Mouse (Mus musculus) kidney, embryonic 14.5 days (tissue): ENCODE data around the gene Gcm1. TPM values are rescaled to one million over a fixed set of nuclear protein-coding genes. Genes with fewer than 3 reads are reported as not detected.
"Not testable (repeated sequence)": the region's sequence is repeated elsewhere in the genome, so short reads cannot be mapped to it uniquely, and the experiment has no call there.

Experiments used
- ATAC-seq: fragments of 200-750 bp; cut with Nextera tagmentation; 2 replicates; pipeline ENCODE4 v1.8.0; 2017; ENCODE audit warnings: moderate number of reproducible peaks, mild to moderate bottlenecking, moderate TSS enrichment, moderate library complexity; ENCODE audit not compliant: low FRiP score, low TSS enrichment
- H3K27ac ChIP-seq: fragments of 300-500 bp; sonication (generic); 2 replicates; pipeline ENCODE4 v1.5.1; 2014; ENCODE audit warnings: low read depth, mild to moderate bottlenecking, low read length, moderate library complexity, mixed read lengths
- H3K27me3 ChIP-seq: fragments of 300-500 bp; sonication (generic); 2 replicates; pipeline ENCODE4 v1.6.1; 2014; ENCODE audit warnings: mild to moderate bottlenecking, low read length; ENCODE audit not compliant: control insufficient read depth, insufficient read depth
- H3K36me3 ChIP-seq: fragments of 300-500 bp; sonication (generic); 2 replicates; pipeline ENCODE4 v1.6.1; 2014; ENCODE audit warnings: low read length, mixed read lengths; ENCODE audit not compliant: control insufficient read depth, insufficient read depth
- H3K4me1 ChIP-seq: fragments of 300-500 bp; sonication (generic); 2 replicates; pipeline ENCODE4 v1.6.1; 2014; ENCODE audit warnings: low read length, mixed read lengths; ENCODE audit not compliant: control insufficient read depth, insufficient read depth
- H3K4me2 ChIP-seq: fragments of 300-500 bp; sonication (generic); replicated peaks from 2 replicates; pipeline ENCODE4 v1.6.1; 2014; ENCODE audit warnings: low read depth, mild to moderate bottlenecking, low read length
- H3K4me3 ChIP-seq: fragments of 300-500 bp; sonication (generic); 2 replicates; pipeline ENCODE4 v1.5.1; 2014; ENCODE audit warnings: mild to moderate bottlenecking, low read length
- H3K9ac ChIP-seq: fragments of 300-500 bp; sonication (generic); 2 replicates; pipeline ENCODE4 v1.6.1; 2014; ENCODE audit warnings: low read depth, mild to moderate bottlenecking, low read length, moderate library complexity
- H3K9me3 ChIP-seq: fragments of 300-500 bp; sonication (generic); 2 replicates; pipeline ENCODE4 v1.6.1; 2016; ENCODE audit warnings: low read length; ENCODE audit not compliant: control insufficient read depth
- WGBS: fragments of 180-500 bp; shearing (Covaris S2); extraction: QIAGEN DNeasy Blood & Tissue Kit; methylation state at CpG from one replicate; pipeline ENCODE4 v1.1.7; 2014; 5-methylcytosine and 5-hydroxymethylcytosine counted together
- polyA plus RNA-seq: library from polyadenylated mRNA; unstranded; fragments of >200 nt; fragmentation: Nextera tagmentation; extraction: Ambion mirVana; gene quantifications from 2 replicates; pipeline ENCODE4 v1.2.1, GENCODE M21; 2014

The Gcm1 gene
- polyA plus RNA-seq, 1 experiment from 2014 or later, result 0.39 TPM

DNA sequence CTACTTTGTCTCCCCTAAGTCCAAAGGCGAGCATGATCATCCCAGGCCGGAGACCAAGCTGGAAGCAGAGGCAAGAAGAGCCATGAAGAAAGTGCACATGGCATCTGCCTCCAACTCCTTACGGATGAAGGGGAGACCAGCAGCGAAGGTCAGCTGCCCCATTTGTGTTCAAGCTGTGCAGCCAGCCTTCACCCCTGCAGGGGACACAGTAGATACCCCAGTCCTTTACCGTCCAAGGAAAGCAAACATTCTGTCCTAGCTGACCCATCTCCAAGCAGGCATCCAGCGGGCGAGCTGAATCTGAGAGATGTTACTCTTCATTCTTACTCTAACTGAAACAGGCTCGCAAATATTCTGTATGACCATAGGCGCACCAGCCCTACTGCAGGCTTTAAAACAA lies 10.7 kb downstream of the Gcm1 start:
- ATAC-seq, result no peak
- no peak overlapping the region for H3K4me2 ChIP-seq
- no peaks in the 10 kb centered on the region for H3K4me1 ChIP-seq
- no peak overlapping the region for H3K4me3 ChIP-seq
- no peaks in the 10 kb centered on the region for H3K9me3 ChIP-seq
- H3K27ac ChIP-seq, result no peak overlapping the region
- H3K9ac ChIP-seq, result no peak overlapping the region
- H3K36me3 ChIP-seq, result no peaks in the 10 kb centered on the region
- WGBS, result 89% methylated on average over 9 of the region's 9 CpGs
- no peaks in the 10 kb centered on the region for H3K27me3 ChIP-seq

DNA sequence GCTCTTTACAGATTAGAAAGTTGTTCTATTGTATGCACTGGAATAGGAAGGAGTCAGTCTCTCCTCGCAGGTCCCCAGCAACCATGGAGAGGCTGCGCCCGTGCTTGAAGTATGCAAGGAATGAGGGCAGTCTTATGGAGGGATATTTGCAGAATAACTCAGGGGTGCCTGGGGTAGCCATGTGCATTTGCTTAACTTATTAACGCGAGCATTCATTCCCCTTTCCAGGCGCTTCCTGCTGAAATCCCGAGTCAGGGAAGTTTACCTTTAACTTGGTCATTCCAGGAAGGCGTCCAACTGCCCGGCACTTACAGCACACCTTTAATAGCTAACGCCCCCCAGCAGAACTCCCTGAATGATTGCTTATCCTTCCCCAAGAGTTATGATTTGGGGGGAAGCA lies 12.4 kb downstream of the Gcm1 start:
- 65% methylated on average over 10 of the region's 10 CpGs for WGBS

DNA sequence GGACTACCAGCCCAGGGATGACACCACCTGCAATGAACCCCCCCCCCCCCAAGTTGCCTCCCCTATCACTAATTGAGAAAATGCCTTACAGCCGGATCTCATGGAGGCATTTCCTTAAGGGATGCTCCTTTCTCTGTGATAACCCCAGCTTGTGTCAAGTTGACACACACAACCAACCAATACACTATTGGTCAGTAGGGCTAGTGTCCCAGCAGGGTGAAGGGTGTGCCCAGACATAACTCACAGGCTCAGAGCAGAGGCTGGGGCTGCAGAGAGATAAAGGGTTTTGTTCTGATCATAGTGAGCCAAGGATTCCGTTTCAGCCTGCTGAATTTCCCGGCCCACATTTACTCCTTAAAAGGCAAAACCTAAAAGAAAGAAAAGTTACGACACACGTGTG lies 18.8 kb downstream of the Gcm1 start:
- Histone ChIP-seq H3K36me3 (no peaks in the 10 kb centered on the region), H3K4me1 (no peaks in the 10 kb centered on the region), H3K4me2 (no peak overlapping the region), H3K9me3 (no peaks in the 10 kb centered on the region), H3K9ac (no peak overlapping the region), H3K27me3 (no peaks in the 10 kb centered on the region), H3K27ac (no peak overlapping the region), H3K4me3 (no peak overlapping the region)
- 71% methylated on average over 5 of the region's 5 CpGs for WGBS
- ATAC-seq, result no peak

More for the DNA sequence above, 12.4 kb downstream of the Gcm1 start:
- Histone ChIP-seq H3K4me1 (no peaks in the 10 kb centered on the region), H3K9me3 (no peaks in the 10 kb centered on the region), H3K27me3 (no peaks in the 10 kb centered on the region), H3K4me2 (no peak overlapping the region), H3K36me3 (no peaks in the 10 kb centered on the region), H3K9ac (no peak overlapping the region), H3K4me3 (no peak overlapping the region), H3K27ac (no peak overlapping the region)
- no peak; the same call in 1 of the 2 replicates for ATAC-seq

DNA sequence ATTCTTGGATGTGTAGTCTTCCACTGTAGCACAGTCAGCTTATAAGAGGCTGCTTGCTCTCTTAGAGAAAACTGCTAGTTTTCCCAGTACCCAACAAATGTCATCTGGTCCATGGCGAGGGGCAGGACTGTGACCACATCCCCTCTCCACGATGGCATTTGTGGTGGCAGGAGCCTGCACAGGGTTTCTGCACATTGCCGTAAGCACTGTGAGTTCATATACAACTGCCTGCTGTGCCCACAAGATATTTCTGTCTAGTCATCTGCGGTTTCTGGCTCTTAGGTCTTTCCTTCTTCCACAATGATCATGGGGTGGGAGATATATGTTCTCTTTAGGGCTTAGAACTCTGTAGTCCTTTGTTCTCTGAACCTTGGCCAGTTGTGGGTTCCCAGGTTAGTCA lies 19.9 kb downstream of the Gcm1 start:
- Histone ChIP-seq H3K4me3 (no peak overlapping the region), H3K4me2 (no peak overlapping the region), H3K9me3 (no peaks in the 10 kb centered on the region), H3K27ac (no peak overlapping the region), H3K36me3 (no peaks in the 10 kb centered on the region), H3K4me1 (no peaks in the 10 kb centered on the region), H3K27me3 (no peaks in the 10 kb centered on the region), H3K9ac (no peak overlapping the region)
- 90% methylated on average over 4 of the region's 4 CpGs for WGBS
- no peak for ATAC-seq

DNA sequence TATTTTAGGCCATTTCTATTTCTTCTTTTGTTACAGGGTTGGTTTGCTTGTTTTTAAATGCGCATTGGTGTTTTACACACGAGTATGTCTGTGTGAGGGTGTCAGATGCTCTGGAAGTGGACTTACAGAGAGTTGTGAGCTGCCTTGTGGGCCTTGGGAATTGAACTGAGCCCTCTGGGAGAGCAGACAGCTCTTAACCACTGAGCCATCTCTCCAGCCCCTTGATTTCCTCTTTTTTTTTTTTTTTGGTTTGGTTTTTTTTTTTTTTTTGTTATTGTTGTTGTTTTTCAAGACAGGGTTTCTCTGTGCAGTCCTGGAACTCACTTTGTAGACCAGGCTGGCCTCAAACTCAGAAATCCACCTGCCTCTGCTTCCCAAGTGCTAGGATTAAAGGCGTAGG lies 21.6 kb downstream of the Gcm1 start:
- H3K36me3 ChIP-seq, H3K4me1 ChIP-seq, H3K9ac ChIP-seq, ATAC-seq, H3K4me2 ChIP-seq, H3K4me3 ChIP-seq, H3K27me3 ChIP-seq, H3K27ac ChIP-seq, H3K9me3 ChIP-seq: not testable (repeated sequence)
- WGBS, result 88% methylated on average over 3 of the region's 3 CpGs

DNA sequence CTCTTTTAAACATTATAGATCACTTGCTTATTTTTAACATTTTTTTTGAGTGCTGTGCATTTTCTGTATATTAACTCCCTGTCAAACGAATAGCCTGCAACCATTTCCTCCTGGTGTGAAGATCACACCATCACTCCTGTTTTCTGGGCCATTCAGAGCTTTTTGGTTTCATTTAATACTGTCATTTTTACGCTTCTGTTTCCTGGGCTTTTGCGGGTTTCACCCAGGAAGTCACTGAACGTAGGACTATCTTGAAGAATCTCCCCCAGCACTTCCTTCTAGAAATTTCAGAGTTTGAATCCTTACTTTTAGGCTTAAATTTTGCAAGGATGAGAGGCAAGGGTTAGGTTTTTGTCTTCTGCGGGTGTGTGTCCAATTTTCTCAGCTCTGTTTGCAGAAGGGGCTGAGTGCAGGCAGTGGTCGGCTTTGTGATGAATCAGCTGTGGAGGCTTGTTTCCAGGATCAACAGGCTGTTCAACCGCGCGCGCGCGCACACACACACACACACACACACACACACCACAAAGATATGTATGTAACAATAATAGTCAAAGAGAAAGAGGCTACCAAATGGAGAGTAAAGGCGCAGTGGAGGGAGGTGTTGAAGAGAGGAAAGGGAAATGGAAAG lies 22.1 kb downstream of the Gcm1 start:
- no peaks in the 10 kb centered on the region for H3K9me3 ChIP-seq
- no peak overlapping the region for H3K9ac ChIP-seq
- no peak overlapping the region for H3K4me3 ChIP-seq
- H3K27me3 ChIP-seq, result no peaks in the 10 kb centered on the region
- H3K4me1 ChIP-seq, result no peaks in the 10 kb centered on the region
- 87% methylated on average over 13 of the region's 13 CpGs for WGBS
- no peaks in the 10 kb centered on the region for H3K36me3 ChIP-seq
- ATAC-seq, result no peak
- H3K27ac ChIP-seq, result no peak overlapping the region
- no peak overlapping the region for H3K4me2 ChIP-seq

DNA sequence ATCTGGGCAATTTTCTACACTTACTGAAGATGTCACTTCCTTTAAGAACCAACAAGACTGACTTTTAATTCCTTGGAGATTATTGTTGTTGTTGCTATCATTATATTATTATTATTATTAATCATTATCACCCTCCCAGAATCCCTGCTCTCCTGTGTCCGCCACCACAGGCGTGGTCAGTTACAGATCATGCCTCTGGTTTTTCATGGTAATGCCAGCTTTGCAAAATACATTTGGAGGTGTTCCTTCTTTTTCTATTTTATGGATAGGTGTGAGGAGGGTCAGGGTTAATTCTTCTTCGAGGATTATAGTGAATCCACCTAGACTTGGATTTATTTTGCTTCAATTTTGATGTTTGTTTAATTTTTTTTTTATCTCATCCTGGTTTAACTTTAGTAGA lies 23.5 kb downstream of the Gcm1 start:
- Histone ChIP-seq H3K9me3 (no peaks in the 10 kb centered on the region), H3K4me3 (no peak overlapping the region), H3K4me2 (no peak overlapping the region), H3K36me3 (no peaks in the 10 kb centered on the region), H3K27me3 (no peaks in the 10 kb centered on the region), H3K9ac (no peak overlapping the region), H3K4me1 (no peaks in the 10 kb centered on the region), H3K27ac (no peak overlapping the region)
- 93% methylated on average over 3 of the region's 3 CpGs for WGBS
- no peak for ATAC-seq

DNA sequence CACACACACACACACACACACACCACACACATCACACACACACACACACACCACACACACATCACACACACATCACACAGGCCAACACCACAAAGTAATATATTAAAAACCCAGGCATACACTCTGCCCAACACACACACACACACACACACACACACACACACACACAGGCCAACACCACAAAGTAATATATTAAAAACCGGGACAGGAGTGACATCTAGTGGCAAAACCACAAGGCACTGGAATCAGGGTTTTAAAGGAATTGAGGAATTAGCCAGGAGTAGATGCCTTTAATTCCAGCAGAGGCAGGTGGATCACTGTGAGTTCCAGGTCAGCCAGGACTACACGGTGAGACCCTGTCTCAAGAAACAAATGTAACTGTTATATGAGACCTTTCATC lies 26.5 kb downstream of the Gcm1 start:
- ATAC-seq, result no peak
- Histone ChIP-seq H3K27ac (no peak overlapping the region), H3K4me3 (no peak overlapping the region), H3K9me3 (no peaks in the 10 kb centered on the region), H3K9ac (no peak overlapping the region), H3K4me2 (no peak overlapping the region), H3K27me3 (no peaks in the 10 kb centered on the region), H3K36me3 (peaks cover 10% of the 10 kb centered on the region; the same call in 1 of the 2 replicates), H3K4me1 (no peaks in the 10 kb centered on the region)
- WGBS, result 35% methylated on average over 2 of the region's 2 CpGs

DNA sequence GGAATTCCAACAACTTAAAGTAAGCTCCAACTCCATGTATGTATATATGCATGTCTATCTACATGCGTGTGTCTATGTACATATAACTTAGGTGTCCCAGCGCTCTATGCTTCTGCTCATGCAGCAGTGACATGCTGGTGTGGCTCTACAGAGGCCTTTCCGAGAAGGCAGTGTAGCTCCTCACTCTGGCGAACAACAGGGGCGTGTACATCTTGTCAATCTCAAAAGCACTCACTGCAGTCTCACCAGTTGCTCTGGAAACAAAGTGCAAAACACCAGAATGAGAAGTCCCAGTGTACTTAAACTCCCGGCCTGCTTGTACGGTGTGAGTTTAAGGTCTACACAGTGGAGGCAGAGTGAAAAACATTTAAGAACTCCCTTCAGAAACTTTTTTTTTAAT lies 30.1 kb downstream of the Gcm1 start:
- Histone ChIP-seq H3K4me1 (no peaks in the 10 kb centered on the region), H3K27ac (no peak overlapping the region), H3K4me3 (no peak overlapping the region), H3K36me3 (peaks cover 43% of the 10 kb centered on the region), H3K4me2 (no peak overlapping the region), H3K9ac (no peak overlapping the region), H3K9me3 (no peaks in the 10 kb centered on the region), H3K27me3 (no peaks in the 10 kb centered on the region)
- 88% methylated on average over 7 of the region's 7 CpGs for WGBS
- ATAC-seq, result no peak
